Mouse (Mus musculus): ENCODE measurements around the gene Gm4791.

- TF ChIP-seq CHD2 (IDR thresholded peaks at IDR 0.05; ENCODE audit: low read depth, low read length) (no peak), ZC3H11A (IDR thresholded peaks at IDR 0.05; ENCODE audit: borderline replicate concordance, low read depth, low read length) (no peak)
These were observed 42.3 kb upstream of the Gm4791 start for GRCm38 (mm10) chr9:46956286-46956685.
